Mouse (Mus musculus): ENCODE results near the gene Mad1l1. TPM values are rescaled to one million over a fixed set of nuclear protein-coding genes. Genes with fewer than 3 reads are reported as not detected.

Mad1l1 gene
- polyA plus RNA-seq, 1 experiment from 2014 or later: 39.1 TPM

DNA sequence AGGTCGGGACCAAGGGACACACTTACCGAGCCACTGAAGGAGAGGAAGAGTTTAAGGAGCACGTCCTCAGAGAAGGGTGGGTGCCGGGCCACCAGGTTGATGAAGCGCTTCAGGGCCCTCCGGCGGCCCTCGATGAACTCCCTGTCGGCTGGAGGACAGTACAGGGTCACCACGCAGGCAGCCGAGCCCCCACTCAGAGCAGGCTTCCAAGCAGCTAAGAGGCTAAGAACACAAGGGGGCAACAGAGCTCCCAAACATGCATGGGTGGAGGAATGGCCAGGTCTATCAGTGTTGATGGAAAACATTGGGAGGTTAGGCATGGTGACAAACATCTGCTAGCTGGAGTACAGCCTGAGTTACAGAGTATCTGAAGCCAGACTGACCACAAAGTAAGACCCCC, 34.6 kb upstream of the Mad1l1 start:
- 86% methylated on average over 11 of the region's 11 CpGs for WGBS
- no peak overlapping the region for H3K4me2 ChIP-seq (replicated peaks; ENCODE audit: low read depth, low read length)
- no peak overlapping the region for H3K9ac ChIP-seq (replicated peaks; ENCODE audit: low read depth, low read length)
- H3K36me3 ChIP-seq (ENCODE audit: control insufficient read depth, insufficient read depth, low read length): peaks cover 18% of the 10 kb centered on the region
- no peak for ATAC-seq (ENCODE audit: insufficient number of reproducible peaks, insufficient read depth, low FRiP score, low read depth)
- H3K9me3 ChIP-seq (ENCODE audit: control insufficient read depth, low read depth, low read length): no peaks in the 10 kb centered on the region
- no peaks in the 10 kb centered on the region for H3K4me1 ChIP-seq (ENCODE audit: control insufficient read depth, insufficient read depth, low read length)
- no peak overlapping the region for H3K27ac ChIP-seq (ENCODE audit: low read length)
- no peak overlapping the region for H3K4me3 ChIP-seq (ENCODE audit: low read depth, low read length)
- no peaks in the 10 kb centered on the region for H3K27me3 ChIP-seq (ENCODE audit: control insufficient read depth, insufficient read depth, low read length)

DNA sequence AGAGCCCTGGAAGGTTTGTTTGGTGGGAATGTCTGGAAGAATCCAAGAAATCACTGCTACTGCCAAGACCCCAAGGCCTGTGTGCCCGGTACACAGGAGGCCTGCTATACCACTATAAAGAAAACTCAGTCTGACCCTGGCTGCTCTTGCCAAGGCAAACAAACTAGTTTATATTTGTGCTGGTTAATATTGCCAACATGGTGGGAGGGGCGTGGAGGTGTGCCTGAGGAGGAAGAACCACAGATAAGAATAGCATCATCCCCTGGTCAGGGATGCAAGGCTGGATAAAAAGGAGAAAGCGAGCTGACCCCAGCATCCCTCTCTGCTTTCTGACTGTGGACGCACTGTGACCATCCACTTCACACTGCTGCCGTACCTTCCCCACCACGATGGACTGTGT, 31.0 kb upstream of the Mad1l1 start:
- 99% methylated on average over 6 of the region's 6 CpGs for WGBS
- H3K9me3 ChIP-seq (ENCODE audit: control insufficient read depth, low read depth, low read length): no peaks in the 10 kb centered on the region
- H3K36me3 ChIP-seq (ENCODE audit: control insufficient read depth, insufficient read depth, low read length): peaks cover 19% of the 10 kb centered on the region
- H3K27me3 ChIP-seq (ENCODE audit: control insufficient read depth, insufficient read depth, low read length): no peaks in the 10 kb centered on the region
- no peak overlapping the region for H3K27ac ChIP-seq (ENCODE audit: low read length)
- no peaks in the 10 kb centered on the region for H3K4me1 ChIP-seq (ENCODE audit: control insufficient read depth, insufficient read depth, low read length)
- no peak for ATAC-seq (ENCODE audit: insufficient number of reproducible peaks, insufficient read depth, low FRiP score, low read depth)
- no peak overlapping the region for H3K4me2 ChIP-seq (replicated peaks; ENCODE audit: low read depth, low read length)
- H3K9ac ChIP-seq (replicated peaks; ENCODE audit: low read depth, low read length): no peak overlapping the region
- H3K4me3 ChIP-seq (ENCODE audit: low read depth, low read length): no peak overlapping the region

DNA sequence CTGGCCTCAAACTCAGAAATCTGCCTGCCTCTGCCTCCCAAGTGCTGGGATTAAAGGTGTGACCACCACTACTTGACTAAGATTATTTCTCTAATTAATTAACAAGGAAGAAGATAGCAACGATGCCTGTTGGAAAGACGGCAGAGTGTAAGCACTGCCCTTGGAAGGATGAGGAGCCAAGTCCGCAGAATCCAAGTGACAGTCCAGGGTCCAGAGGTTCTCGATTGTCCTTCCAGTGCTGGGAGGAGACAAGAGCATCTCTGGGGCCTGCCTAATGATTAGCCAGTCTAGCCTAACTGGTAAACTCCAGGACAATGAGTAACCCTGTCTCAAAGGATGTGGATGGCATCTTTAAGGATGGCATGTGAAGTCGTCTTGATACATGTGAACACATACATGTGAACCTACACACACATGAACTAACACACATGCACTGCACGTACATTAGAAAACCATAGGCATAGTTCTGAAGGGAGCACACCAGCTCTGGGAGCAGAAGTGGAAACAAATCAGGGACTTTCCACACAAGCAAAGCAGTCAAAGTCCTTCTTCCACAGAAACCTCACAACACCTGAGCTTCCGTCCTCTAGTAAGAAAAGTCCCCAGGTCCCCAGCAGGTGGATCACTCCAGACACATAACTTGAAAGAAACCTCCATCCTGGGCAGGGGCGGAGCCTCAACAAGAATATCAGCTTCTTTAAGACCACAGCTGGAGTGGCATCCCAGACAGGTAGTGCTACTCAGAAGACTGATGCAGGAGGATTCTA, 29.6 kb upstream of the Mad1l1 start:
- no peak overlapping the region for H3K4me3 ChIP-seq (ENCODE audit: low read depth, low read length)
- no peak overlapping the region for H3K4me2 ChIP-seq (replicated peaks; ENCODE audit: low read depth, low read length)
- H3K27ac ChIP-seq (ENCODE audit: low read length): no peak overlapping the region
- H3K9ac ChIP-seq (replicated peaks; ENCODE audit: low read depth, low read length): no peak overlapping the region
- H3K9me3 ChIP-seq (ENCODE audit: control insufficient read depth, low read depth, low read length): no peaks in the 10 kb centered on the region
- 92% methylated on average over 8 of the region's 8 CpGs for WGBS
- H3K36me3 ChIP-seq (ENCODE audit: control insufficient read depth, insufficient read depth, low read length): peaks cover 19% of the 10 kb centered on the region
- H3K4me1 ChIP-seq (ENCODE audit: control insufficient read depth, insufficient read depth, low read length): no peaks in the 10 kb centered on the region
- ATAC-seq (ENCODE audit: insufficient number of reproducible peaks, insufficient read depth, low FRiP score, low read depth): no peak
- H3K27me3 ChIP-seq (ENCODE audit: control insufficient read depth, insufficient read depth, low read length): no peaks in the 10 kb centered on the region

DNA sequence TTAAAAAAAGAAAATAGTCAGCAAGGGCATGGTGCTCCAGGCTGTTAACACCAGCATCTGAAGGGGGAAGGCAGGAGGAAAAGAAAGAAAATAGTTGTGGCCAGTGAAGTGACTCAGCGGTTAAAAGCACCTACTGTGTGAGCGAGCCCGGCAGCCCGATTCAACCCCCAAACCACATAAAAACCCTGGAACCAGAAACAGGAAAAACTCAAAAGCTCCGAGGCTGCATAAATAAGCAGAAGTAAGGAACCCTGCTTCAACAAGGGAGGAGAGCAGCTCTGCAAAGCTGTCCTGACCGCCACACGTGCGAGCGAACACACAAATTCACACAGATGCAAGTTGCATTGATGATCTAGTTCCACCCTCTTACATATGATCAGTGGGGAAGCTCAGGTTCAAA, 28.5 kb upstream of the Mad1l1 start:
- Histone ChIP-seq H3K9me3 (ENCODE audit: control insufficient read depth, low read depth, low read length) (no peaks in the 10 kb centered on the region), H3K4me2 (replicated peaks; ENCODE audit: low read depth, low read length) (no peak overlapping the region), H3K27ac (ENCODE audit: low read length) (no peak overlapping the region), H3K9ac (replicated peaks; ENCODE audit: low read depth, low read length) (no peak overlapping the region), H3K4me1 (ENCODE audit: control insufficient read depth, insufficient read depth, low read length) (no peaks in the 10 kb centered on the region), H3K4me3 (ENCODE audit: low read depth, low read length) (no peak overlapping the region), H3K36me3 (ENCODE audit: control insufficient read depth, insufficient read depth, low read length) (peaks cover 24% of the 10 kb centered on the region), H3K27me3 (ENCODE audit: control insufficient read depth, insufficient read depth, low read length) (no peaks in the 10 kb centered on the region)
- WGBS: 95% methylated on average over 9 of the region's 9 CpGs
- ATAC-seq (ENCODE audit: insufficient number of reproducible peaks, insufficient read depth, low FRiP score, low read depth): no peak

DNA sequence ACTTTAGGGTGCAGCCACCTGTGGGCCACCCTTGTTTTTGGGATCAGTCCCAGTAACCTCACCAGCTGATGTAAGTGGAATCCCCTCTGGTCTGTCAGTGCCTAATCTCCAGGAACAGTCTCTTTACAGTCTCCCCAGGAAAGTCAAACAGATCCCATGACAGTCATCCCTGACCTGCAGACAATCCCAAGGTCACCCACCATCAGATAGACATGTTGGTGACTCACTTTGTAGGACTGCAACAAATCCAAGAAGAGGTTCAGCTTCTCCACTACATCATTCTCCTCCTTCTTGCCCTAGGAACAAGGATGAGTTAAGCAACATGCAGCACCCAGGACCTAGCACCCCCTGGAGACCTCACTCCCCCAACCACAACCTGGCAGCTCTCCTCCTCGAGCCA, 24.7 kb upstream of the Mad1l1 start:
- Histone ChIP-seq H3K4me2 (replicated peaks; ENCODE audit: low read depth, low read length) (no peak overlapping the region), H3K4me1 (ENCODE audit: control insufficient read depth, insufficient read depth, low read length) (no peaks in the 10 kb centered on the region), H3K4me3 (ENCODE audit: low read depth, low read length) (no peak overlapping the region), H3K9ac (replicated peaks; ENCODE audit: low read depth, low read length) (no peak overlapping the region), H3K27ac (ENCODE audit: low read length) (no peak overlapping the region), H3K27me3 (ENCODE audit: control insufficient read depth, insufficient read depth, low read length) (no peaks in the 10 kb centered on the region), H3K36me3 (ENCODE audit: control insufficient read depth, insufficient read depth, low read length) (peaks cover 7% of the 10 kb centered on the region), H3K9me3 (ENCODE audit: control insufficient read depth, low read depth, low read length) (no peaks in the 10 kb centered on the region)
- no peak for ATAC-seq (ENCODE audit: insufficient number of reproducible peaks, insufficient read depth, low FRiP score, low read depth)
- 88% methylated on average over 1 of the region's 1 CpGs for WGBS

DNA sequence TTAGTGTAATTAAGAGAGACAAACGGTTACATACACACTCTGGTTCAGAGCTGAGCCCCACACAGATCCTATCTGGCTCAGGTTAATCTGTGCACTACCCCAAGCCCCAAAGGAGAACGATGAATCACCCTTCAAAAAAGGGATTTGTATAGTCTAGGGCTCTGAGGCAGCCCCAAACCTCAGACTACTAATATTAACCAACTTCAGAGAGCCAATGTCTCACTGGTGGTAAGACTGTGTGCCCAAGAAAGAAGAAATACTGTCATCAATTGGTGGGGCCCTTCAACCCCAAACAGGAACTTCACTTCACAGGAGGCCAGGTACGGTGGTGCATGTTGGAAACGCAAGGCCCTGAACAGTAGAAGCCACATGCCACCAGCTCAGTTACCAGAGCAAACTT, 23.9 kb upstream of the Mad1l1 start:
- 92% methylated on average over 4 of the region's 4 CpGs for WGBS
- ATAC-seq (ENCODE audit: insufficient number of reproducible peaks, insufficient read depth, low FRiP score, low read depth): no peak
- no peaks in the 10 kb centered on the region for H3K4me1 ChIP-seq (ENCODE audit: control insufficient read depth, insufficient read depth, low read length)
- H3K9ac ChIP-seq (replicated peaks; ENCODE audit: low read depth, low read length): no peak overlapping the region
- H3K4me2 ChIP-seq (replicated peaks; ENCODE audit: low read depth, low read length): no peak overlapping the region
- H3K36me3 ChIP-seq (ENCODE audit: control insufficient read depth, insufficient read depth, low read length): peaks cover 5% of the 10 kb centered on the region
- no peaks in the 10 kb centered on the region for H3K27me3 ChIP-seq (ENCODE audit: control insufficient read depth, insufficient read depth, low read length)
- no peak overlapping the region for H3K27ac ChIP-seq (ENCODE audit: low read length)
- H3K4me3 ChIP-seq (ENCODE audit: low read depth, low read length): no peak overlapping the region
- no peaks in the 10 kb centered on the region for H3K9me3 ChIP-seq (ENCODE audit: control insufficient read depth, low read depth, low read length)

DNA sequence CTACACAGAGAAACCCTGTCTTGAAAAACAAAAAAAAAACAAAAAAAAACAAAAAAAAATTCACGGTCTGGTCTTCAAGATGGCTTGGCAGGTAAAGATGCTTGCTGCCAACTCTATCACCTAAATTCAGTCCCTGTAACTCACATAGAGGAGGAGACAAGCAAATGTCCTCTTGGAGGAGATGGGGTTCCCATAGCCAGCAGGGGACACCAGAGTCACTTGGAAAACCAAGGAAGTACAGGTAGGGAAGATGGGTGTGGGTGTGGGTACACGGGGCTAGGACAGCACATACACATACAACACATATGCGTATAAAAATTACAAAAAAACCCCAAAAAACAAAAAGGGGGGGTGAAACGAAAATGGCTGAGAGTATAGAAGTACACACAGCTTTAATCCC, 21.5 kb upstream of the Mad1l1 start:
- ATAC-seq (ENCODE audit: insufficient number of reproducible peaks, insufficient read depth, low FRiP score, low read depth): no peak

DNA sequence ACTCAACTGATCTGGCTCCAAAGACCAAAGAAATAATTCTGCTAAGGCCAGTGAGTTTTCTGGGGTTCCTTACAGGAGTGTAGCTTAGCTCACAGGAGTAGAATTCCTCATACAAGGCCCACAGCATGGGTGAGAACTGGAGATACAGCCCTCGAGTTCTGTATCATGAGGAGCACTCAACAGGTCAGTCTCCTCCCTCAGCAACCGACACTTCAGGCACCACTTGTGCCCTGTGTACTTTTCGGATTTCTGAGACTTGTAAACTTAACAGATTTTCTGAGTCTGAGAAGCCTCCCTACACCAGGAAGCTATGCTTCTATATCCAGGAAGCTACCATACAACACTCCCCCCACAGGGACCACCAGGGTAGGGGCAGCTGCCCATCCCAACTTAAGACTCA, 18.5 kb upstream of the Mad1l1 start:
- Histone ChIP-seq H3K4me2 (replicated peaks; ENCODE audit: low read depth, low read length) (no peak overlapping the region), H3K27ac (ENCODE audit: low read length) (no peak overlapping the region), H3K4me3 (ENCODE audit: low read depth, low read length) (no peak overlapping the region), H3K36me3 (ENCODE audit: control insufficient read depth, insufficient read depth, low read length) (no peaks in the 10 kb centered on the region; the same call in 1 of the 2 replicates), H3K9ac (replicated peaks; ENCODE audit: low read depth, low read length) (no peak overlapping the region), H3K27me3 (ENCODE audit: control insufficient read depth, insufficient read depth, low read length) (no peaks in the 10 kb centered on the region), H3K9me3 (ENCODE audit: control insufficient read depth, low read depth, low read length) (no peaks in the 10 kb centered on the region), H3K4me1 (ENCODE audit: control insufficient read depth, insufficient read depth, low read length) (no peaks in the 10 kb centered on the region)
- no peak for ATAC-seq (ENCODE audit: insufficient number of reproducible peaks, insufficient read depth, low FRiP score, low read depth)
- WGBS: 83% methylated on average over 3 of the region's 3 CpGs

More for the DNA sequence above, 21.5 kb upstream of the Mad1l1 start:
- Histone ChIP-seq H3K36me3 (ENCODE audit: control insufficient read depth, insufficient read depth, low read length) (peaks cover 5% of the 10 kb centered on the region), H3K9ac (replicated peaks; ENCODE audit: low read depth, low read length) (no peak overlapping the region), H3K27me3 (ENCODE audit: control insufficient read depth, insufficient read depth, low read length) (no peaks in the 10 kb centered on the region), H3K9me3 (ENCODE audit: control insufficient read depth, low read depth, low read length) (no peaks in the 10 kb centered on the region), H3K4me2 (replicated peaks; ENCODE audit: low read depth, low read length) (no peak overlapping the region), H3K4me1 (ENCODE audit: control insufficient read depth, insufficient read depth, low read length) (no peaks in the 10 kb centered on the region), H3K27ac (ENCODE audit: low read length) (no peak overlapping the region), H3K4me3 (ENCODE audit: low read depth, low read length) (no peak overlapping the region)
- 88% methylated on average over 4 of the region's 4 CpGs for WGBS

DNA sequence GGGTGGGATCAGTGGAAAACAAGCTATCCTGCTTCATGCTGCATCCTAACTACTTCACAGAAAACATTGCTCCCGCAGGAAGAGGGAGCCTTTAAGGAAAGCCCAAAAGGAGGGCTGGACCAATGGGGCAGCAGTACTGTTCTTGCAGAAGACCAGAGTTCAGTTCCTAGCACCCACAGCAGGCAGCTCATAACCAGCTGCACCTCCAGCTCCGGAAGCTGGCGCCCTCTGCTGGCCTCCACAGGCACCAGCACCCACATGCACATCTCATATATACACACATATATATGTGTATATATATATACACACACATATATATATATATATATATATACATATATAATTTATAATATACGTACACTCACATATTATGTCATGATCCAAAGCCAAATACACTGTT, 17.4 kb upstream of the Mad1l1 start:
- no peak overlapping the region for H3K4me3 ChIP-seq (ENCODE audit: low read depth, low read length)
- WGBS: 95% methylated on average over 4 of the region's 4 CpGs
- no peaks in the 10 kb centered on the region for H3K9me3 ChIP-seq (ENCODE audit: control insufficient read depth, low read depth, low read length)
- H3K9ac ChIP-seq (replicated peaks; ENCODE audit: low read depth, low read length): no peak overlapping the region
- ATAC-seq (ENCODE audit: insufficient number of reproducible peaks, insufficient read depth, low FRiP score, low read depth): no peak
- no peaks in the 10 kb centered on the region for H3K4me1 ChIP-seq (ENCODE audit: control insufficient read depth, insufficient read depth, low read length)
- no peak overlapping the region for H3K27ac ChIP-seq (ENCODE audit: low read length)
- no peaks in the 10 kb centered on the region for H3K27me3 ChIP-seq (ENCODE audit: control insufficient read depth, insufficient read depth, low read length)
- no peaks in the 10 kb centered on the region; the same call in 1 of the 2 replicates for H3K36me3 ChIP-seq (ENCODE audit: control insufficient read depth, insufficient read depth, low read length)
- no peak overlapping the region for H3K4me2 ChIP-seq (replicated peaks; ENCODE audit: low read depth, low read length)

All from stomach, embryonic 14.5 days (tissue).